Mouse (Mus musculus): Measurements from ENCODE around the gene Tmem176b.

DNA sequence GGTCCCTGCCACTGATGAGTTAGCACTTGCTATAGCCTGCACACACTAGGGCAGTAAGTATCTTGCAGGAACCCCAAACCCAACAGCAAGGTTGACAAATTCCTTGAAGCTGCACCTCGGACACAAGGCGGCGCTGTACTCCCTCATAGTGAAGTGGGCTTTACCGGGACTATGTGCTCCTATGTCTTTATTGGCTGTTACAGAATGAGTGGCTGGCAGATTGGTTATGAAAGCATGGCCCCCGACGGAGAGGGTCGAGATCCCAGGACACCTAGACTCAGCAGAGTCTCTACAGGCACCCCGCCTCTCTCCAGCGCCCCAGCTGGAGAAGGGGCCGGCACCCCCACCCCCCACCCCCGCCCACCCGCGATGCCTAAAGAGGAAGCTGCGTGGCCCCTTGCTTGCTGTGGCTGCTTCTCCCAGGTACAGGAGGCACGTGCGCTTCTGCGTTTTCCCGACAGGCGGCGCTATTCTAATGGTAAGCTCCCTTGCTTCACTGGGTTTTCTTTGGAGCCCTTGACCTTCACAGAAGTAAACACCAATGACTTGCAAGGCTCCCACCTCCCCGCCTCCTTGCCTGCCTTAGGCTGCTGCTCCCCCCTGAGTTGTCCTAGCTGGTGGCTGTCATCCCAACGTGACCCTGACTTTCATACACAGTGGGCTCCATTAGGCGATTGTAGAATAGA, 19.0 kb upstream of the Tmem176b start:
- no peak for TF ChIP-seq POLR2A (IDR thresholded peaks at IDR 0.05; ENCODE audit: control insufficient read depth, extremely low read depth, insufficient read depth, low read length, poor library complexity)
- peak; percentile 60; the same call in 1 of the 2 replicates for TF ChIP-seq CTCF (IDR thresholded peaks at IDR 0.05; ENCODE audit: borderline replicate concordance, control insufficient read depth, extremely low read depth, insufficient read depth, low read length, poor library complexity)

Measured in thymus, adult 2 months (tissue).